Mouse (Mus musculus): Measurements from ENCODE around the gene Rbfox2.
A peak's percentile ranks its signal among the peaks of the same experiment; 100 is the strongest.

The Rbfox2 gene

DNA sequence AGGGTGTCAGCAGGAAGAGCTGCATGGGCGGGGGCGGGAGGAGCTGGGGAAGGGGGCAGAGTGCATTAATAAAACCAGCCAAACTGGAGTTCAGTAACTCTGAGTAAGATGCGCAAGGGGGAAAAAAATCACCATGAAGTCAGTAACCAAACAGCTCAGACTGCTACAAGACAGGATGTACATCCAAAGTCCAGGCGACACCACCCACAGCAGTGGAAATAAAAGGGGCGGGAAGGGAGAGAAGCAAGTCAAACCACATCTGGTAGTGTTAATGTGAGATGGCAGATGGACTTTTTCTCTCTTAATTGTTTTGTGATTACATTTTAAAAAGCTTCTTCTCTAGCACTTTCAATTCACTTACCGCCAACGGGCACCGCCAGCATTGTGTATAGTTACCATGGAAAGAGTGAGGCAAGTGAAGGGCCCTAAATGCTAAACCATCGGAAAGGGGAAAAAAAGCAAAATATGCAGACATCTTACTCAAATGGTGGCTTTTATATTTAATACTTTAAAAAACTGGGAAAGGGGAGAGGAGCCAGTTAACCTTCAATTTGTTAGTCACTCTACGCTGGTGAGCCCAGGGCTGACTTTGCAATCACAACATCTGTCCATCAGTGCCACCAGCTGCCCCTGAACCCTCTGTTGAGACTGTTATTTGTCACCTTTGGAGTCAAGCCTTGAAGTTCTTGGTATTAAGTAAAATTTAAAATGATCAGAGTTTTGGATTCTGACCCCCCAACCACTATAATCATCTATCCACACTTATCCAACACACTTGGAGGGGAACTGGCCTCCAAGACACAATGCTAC lies 202.2 kb downstream of the Rbfox2 start:
- DNase-seq (ENCODE audit: low spot score), result no peak

DNA sequence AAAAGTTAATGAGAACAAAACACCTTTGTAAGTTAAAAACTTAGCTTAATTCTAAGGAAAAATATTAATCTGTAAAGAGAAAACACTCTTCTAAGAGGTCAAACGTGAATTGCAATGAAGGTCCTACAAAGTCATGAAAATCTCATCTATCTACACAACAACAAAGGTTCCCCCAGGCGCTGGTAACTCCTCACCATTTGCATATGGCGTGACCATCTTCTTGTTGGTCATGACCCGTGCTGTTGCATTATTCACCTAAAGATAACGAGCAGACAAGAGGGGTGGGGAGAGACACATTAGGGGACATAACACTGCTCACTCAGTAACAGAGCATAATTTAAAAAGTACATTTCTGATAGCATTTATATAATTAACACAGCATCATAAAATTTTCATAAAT lies 204.1 kb downstream of the Rbfox2 start:
- no peak for DNase-seq (ENCODE audit: low spot score)

DNA sequence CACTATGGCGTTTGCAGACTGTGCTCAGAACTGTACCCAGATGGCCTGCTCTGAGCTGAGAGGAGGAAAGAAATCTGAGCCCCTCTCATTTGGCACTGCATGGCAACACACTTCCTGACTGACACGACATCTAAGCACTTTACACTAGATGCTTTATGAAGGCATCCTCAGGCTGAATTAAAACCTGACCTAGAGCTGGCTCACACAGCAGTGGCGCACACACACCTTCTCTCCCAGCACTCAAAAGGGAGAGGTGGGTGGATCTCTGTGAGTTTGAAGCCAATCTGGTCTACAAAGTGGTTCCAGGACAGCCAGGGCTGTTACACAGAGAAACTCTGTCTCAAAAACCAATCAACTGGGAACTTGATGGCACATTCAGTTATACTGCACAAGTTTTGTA lies 207.0 kb downstream of the Rbfox2 start:
- DNase-seq (ENCODE audit: low spot score), result no peak

DNA sequence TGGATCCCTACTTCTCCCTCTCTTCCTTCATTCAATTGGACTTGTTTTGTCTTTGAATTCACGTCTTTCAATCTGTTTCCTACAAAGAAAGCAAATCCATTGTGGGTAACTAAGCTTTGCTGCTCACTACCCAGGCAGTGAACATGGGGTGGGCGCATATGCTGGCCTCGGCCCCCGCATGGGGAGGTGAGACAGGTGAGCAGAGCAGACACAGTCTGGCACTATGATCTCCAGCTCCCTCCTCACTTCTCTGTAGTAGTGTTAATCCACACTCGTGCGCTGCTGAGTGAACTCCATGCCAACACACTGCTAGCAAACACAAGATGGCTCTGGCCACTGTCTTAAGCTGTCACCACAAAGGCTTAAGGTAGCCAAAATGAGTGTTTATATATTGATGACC lies 209.4 kb downstream of the Rbfox2 start:
- no peak for DNase-seq (ENCODE audit: low spot score)

DNA sequence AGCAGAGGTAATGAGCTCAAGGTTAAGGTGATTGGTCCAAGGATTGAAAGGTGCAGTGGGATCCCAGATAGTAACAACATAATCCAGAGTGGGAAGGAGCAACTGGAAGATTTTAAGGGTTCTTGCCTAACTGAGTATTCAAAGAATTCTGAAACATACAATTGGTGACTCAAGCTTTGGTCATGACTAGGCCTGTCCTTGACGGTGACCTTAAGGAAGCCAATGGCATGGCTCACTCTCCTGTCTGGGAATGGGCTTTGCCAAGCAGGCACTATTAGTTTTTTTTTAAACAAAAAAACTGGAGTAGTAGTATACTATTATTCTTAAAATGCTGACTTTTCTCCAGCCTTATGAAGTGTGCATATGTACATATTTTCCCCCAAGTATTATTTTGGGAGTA lies 211.6 kb downstream of the Rbfox2 start:
- DNase-seq (ENCODE audit: low spot score), result no peak

DNA sequence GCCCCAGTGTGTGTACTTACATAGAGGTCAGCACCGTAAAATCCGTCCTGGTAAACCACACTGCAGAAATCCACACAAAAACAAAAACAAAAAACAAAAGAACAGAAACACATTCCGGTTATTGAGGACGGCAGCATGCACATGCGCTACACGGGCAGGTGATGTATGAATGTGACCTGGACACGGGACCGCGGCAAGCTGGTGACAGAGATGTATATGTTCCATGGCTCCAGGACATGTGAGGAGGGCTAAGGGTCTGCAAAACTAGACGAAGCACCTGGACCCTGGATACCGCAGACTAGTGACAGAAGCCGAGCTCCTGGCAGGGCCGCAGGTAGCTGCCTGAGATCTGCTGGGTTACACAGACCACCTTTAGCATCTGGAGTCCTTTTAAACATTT lies 212.4 kb downstream of the Rbfox2 start:
- DNase-seq (ENCODE audit: low spot score), result no peak

DNA sequence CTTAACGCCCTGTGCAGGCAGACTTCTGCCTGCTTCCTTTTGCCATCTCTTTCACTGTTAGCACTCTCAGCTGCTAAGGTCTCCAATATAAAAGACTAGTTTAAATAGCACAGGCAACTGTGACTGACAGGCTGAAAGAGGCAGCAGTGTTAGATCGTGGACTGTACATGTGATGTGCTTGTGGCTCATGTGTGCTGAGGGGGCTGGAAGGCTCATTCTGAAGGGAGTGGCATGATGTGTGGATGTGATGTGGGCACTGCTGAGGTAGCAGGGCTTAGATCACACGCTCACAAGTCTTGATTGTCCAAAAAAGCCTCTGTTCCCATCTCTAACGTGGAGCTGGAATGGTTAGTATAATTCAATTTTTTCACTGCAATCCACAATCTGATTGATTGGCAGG lies 215.4 kb downstream of the Rbfox2 start:
- no peak for DNase-seq (ENCODE audit: low spot score)

DNA sequence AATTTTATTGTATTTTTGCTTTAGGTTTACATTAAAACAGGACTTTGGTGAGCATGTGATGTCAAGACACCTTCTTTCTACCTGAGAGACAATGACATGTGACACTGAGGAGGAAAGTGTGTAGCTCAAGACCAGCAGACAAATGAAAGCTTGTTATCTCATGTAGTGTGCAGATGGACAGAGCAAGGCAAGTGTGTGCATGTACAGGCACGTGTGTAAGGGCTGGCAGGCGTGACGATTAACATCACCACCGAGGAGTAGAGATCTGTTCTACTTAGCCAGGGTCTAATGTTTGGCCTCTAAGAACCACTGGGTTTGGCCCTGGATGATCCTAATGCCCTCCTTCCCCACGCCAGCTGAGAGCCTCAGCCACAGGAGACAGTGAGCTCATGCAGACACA lies 216.3 kb downstream of the Rbfox2 start:
- no peak for DNase-seq (ENCODE audit: low spot score)

DNA sequence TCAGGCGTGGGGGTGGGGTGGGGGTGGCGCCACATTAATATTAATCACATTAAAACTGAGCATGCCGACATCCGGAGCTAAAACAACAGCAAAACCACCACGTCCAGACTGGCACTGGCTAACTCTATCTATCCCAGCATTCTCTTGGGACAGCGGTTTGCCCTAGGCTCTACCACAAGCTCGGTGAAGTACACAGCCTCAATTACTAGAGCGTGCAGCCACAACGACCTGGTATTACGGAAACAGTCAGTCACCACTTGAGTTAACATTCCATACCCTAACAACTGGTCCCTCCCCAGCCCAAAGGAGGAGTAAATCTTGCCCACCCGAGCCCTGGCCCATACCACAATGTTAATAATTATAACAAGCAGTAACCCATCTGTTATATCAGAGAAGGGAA lies 217.6 kb downstream of the Rbfox2 start:
- DNase-seq (ENCODE audit: low spot score), result no peak

DNA sequence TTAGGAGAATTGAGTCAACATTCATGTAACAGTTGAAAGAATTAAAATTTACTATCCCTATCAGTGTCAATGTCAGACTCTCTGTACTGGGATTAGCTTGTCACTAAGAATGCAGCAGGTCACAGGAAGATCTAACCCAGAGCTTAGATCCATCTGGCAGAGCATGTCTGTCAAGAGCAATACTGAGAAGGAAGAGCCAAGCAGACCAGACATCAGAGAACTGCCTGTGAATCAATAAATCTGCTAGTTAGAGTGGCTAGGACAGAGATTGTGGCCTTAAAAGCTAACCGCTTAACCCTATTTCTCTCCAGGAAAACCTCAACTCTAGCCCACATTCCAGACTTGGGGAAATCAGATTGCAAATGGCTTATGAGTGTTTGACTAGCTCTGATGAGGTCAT lies 220.3 kb downstream of the Rbfox2 start:
- DNase-seq (ENCODE audit: low spot score), result no peak

DNA sequence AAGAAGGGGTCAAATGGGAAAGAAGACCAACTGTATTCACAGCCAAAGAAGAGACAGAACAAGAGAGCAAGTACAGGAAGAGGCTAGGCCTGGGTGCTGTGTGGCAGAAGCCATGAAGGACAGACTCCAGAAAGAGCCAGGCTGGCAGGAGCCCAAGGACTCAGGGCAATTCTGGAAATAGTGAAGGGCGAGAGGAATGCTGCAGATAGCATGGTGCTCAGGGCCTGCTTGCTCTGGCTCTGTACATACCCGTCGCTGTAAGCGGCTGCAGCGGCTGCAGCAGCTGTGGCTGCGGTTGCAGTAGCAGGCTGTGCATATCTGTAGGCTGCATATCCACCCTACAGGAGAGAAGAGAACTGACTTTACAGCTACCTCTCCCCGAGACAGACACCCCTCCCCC lies 221.0 kb downstream of the Rbfox2 start:
- DNase-seq (ENCODE audit: low spot score), result no peak

DNA sequence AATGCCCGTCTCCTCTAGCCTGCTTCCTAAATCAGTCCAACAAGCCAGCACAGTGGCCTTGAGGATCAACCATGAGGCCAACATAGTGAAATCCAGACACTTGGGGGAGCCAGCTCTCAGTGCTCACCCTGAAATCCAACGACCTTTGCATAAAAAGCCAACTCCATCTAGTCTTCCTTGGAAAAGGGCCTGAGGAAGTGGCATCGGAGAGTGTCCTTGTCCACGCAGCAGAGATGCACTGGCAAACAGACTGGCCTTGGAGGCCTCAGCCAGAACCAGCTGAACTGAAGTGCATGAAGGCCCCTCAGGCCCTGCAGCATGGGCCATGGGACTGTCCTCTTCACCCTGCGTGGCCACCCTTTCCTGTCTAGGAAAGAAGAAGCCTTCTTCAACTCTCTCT lies 225.3 kb downstream of the Rbfox2 start:
- DNase-seq (ENCODE audit: low spot score), result peak; percentile 39

DNA sequence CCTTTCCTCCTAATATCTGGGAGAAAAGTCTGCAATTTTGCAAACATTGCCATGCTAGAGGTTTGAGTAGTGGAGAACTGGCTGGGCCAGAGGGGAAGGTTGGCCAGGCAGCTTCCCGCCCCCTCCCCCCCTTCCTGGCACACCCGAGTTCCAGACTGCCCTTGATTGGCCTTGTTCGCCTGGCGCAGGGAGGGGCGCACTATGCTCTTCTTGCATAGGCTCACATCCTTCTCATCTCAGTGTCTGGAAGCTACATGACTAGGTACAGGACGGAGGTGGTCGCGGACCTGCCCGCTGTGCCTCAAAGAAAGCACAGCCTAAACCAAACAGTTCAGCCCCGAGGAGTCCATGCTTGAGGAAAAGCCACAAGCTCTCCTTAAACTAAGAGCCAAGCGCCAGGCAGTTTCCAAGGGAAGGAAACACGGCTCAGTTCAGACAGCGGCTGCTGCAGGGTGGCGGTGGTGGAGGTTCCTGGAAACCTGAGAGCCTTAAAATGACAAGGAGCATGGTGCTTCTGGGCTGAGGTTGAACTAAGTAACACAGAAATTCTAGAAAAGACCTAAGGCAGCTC lies 226.0 kb downstream of the Rbfox2 start:
- peak; percentile 39 for DNase-seq (ENCODE audit: low spot score)

DNA sequence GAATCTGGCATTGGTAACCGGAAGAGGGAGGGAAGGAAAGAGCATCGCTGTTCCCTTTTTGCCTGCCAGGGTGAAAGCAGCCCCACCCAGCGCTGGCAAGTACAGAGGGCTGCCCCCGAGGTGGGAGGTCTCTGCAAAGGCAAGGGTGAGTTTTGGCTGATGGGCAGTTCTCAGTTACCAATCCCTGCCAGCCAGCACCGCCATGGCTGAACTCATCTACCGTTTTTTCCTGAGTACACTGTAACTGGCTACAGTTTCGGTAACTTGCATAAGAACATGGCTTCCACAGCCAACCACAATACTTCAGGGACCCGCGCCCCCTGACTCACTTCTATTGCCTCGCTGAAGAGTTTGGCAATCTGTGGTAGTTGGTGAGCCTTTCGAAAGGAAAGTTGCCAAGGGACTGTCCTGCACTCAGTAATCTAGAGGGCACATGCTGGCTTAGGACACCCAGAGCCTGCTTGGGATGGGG lies 226.9 kb downstream of the Rbfox2 start:
- peak; percentile 89 for DNase-seq (ENCODE audit: low spot score)

DNA sequence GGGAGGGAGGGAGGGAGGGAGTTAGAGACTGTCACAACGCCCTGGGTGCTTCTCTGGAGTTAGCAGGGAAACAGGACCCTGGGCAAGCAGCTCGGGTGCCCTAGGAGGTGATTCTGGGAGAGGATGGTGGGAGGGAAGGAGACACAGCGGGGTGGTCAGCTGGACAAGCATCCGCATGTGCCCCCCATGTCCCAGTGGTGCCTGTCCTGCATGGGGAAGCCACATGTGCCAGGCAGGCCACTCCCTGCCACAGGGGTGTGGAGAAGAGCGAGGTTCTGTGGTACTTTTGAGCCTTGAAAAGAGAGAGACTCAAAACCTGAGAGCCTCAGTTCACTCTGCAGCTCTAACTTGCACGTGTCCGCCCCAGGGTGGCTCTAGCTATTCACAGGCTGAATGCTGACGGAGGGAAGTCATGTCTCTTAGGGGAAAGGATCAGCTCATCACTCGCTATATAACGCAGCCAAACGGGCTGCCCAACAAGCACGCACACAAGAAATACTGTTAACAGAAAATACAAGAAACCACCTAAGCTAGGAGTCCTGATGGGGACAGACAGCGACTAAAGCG lies 227.5 kb downstream of the Rbfox2 start:
- no peak for DNase-seq (ENCODE audit: low spot score)

DNA sequence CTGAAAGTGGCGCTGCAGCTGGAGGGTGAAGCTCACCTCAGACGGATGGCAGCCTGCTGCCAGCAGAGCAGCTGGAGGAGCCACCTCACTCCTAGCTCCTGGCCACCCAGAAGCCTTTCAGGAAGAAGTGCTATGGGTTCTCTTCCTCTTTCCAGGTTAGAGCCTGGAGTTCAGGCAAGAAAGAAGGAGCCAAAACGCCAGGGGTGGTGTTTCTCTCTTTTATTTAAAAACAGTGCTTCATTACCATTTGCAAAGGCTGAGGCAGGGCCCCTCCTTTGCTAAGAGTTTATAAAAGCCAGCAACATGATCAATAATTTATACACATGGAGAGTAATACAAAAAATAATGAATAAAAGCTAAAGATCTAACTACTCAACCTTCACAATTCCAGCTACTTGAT lies 228.0 kb downstream of the Rbfox2 start:
- no peak for DNase-seq (ENCODE audit: low spot score)

DNA sequence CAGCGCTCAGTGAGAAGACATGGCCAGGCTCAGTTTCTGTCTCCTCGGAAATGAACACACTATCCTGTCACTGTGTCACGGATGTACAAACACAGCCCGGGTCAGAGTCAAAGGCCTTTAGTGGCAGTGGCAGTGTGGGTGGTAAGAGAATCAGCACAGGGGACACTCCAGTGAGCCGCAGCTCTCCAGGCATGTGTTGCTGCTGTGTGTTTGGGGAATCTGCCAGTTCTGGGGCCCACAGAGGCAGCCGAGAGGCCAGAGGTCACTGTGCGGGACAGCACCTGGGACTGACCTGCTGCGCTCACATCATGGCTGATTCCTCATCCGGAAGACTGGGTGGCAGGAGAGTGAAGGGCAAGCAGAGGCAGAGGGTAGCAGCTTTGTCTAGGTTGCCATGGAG lies 228.9 kb downstream of the Rbfox2 start:
- no peak for DNase-seq (ENCODE audit: low spot score)

DNA sequence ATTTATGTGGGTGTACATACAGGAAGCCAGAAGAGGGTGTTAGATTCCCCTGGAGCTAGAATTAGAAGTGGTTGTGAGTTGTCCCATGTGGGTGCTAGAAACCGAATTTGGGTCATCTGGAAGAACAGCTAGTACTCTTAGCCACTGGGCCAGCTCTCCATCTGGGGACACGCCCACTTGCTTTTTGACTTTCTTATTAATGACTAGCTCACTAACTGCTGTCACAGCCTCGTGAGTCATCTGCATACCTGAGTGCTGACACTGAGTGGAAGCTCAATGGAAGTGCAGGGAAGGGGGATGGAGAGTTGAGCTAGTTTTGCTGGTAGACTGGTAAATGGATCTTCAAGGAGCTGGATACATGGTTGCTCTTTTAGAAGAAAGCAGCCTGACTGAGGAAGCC lies 230.3 kb downstream of the Rbfox2 start:
- no peak for DNase-seq (ENCODE audit: low spot score)

DNA sequence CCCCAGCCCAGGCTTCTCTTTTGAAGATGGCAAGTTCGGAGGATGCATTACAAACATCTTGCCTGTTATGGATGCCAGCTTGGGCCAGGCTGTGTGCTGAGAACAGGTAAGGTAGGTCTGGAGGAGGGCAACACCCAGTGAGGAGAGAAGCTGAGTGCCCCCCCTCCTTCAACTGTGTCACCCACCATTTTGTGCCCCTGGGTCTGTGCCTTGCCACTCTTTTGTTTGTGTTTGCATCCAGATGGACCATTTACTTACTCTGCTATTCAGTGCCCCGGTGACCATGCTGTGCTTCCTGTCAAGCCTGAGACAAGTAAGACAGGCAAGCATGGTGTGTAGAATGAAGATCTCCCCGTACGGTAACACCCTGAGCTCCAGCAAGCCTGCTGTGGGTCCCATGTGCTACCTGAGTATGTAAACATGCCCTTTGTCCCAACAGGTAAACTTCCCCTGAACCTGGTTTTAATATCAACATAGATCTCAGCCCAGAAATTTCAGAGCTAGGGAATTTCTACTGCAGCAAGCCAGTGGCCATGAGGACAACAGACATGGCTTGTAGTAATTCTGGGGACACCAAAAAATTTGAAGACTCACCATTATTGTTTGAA lies 234.1 kb downstream of the Rbfox2 start:
- no peak for DNase-seq (ENCODE audit: low spot score)

DNA sequence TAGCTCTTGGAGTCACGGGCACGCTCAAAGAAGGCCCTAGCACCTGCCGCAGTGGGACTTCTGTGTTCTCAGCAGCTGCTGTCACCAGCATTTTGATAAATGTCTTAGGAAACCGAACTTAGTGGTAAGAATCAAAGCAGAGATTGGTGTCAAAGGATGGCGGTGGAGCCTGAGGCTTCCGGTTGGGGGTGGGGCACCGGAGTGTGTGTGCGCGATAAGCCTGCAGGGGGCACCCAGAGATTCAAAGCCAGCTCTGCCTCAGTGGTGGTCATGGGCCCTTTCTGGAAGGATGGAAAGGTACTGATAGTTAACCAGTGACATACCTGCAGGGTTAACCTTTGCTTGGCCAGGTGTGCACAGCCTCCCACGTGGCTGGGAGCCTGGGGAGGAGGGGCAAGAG lies 235.3 kb downstream of the Rbfox2 start:
- DNase-seq (ENCODE audit: low spot score), result no peak

DNA sequence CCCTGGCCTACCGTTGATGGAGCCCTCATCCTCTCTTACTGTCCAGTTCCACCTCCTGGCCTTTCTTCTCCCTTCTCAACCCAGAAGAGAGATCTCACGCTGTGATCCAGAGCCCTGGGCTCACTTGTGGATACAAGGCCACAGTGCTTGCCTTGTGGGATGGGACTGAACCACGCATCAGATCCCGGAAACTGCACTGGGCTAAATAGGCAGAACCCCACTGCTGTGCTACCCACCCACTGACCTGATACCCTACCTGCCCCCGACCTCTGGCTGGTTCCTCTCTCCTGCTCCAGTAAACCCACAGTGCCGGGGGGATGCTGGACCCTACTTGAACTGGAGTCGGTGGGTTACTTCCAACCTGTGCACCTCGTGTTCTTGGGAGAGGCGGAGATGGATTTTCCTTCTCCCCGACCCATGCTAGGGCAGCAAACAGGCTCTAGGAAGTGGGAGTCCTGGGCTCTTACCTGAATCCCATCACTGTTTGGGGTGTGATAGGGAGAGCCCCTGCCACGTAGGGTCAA lies 236.0 kb downstream of the Rbfox2 start:
- DNase-seq (ENCODE audit: low spot score), result no peak

DNA sequence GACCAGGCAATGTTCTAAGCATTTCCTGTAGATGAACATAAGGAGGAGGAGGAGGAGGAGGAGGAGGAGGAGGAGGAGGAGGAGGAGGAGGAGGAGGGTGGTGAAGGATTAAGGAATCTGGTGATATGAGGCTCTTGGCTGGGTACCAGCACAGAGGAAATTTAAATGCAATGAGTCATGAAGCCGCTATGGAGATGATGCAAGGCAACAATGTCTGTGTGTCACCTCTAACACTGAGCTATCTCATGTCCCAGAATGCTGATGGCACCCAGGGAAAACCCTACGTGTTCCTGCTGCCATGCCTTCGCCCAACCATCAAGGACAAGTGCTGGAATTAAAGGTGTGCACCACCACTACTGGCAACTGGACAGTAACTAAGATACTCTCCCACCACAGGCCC lies 237.8 kb downstream of the Rbfox2 start:
- peak; percentile 62 for DNase-seq (ENCODE audit: low spot score)

DNA sequence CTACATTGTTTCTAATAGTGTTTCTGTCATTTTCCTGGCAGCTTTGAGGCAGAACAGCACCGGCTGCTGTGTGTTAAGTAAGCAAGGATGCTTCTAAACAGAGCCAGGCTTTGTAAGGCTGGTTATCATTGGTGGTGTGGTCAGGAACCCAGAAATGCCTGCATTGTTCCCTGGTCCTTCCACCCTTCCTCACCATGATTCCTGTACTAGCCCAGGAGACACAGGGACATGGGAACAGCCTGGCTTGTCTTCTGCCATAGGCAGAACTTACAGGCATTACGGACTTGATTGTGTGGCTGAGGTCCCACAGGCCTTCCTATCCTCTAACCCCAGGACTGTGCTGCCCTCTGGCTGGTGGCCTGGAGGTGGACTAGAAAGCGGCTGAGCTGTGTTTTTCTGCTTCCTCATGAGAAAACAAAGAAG lies 238.4 kb downstream of the Rbfox2 start:
- peak; percentile 81 for DNase-seq (ENCODE audit: low spot score)
